Mouse (Mus musculus) midbrain, embryonic 16.5 days (tissue): ENCODE results near the gene Stox2. TPM values are rescaled to one million over a fixed set of nuclear protein-coding genes. Genes with fewer than 3 reads are reported as not detected.
A peak's percentile ranks its signal among the peaks of the same experiment; 100 is the strongest.

ENCODE experiments used
- ATAC-seq: fragments of 200-750 bp; cut with Nextera tagmentation; 2 replicates; pipeline ENCODE4 v1.8.0; 2017; ENCODE audit warnings: moderate TSS enrichment
- H3K27ac ChIP-seq: fragments of 300-500 bp; sonication (generic); 2 replicates; pipeline ENCODE4 v1.5.1; 2014; ENCODE audit warnings: mild to moderate bottlenecking, low read length, mixed read lengths
- H3K27me3 ChIP-seq: fragments of 300-500 bp; sonication (generic); 2 replicates; pipeline ENCODE4 v1.6.1; 2014; ENCODE audit warnings: low read depth, low read length, mixed read lengths; ENCODE audit not compliant: control insufficient read depth, insufficient read depth
- H3K36me3 ChIP-seq: fragments of 300-500 bp; sonication (generic); 2 replicates; pipeline ENCODE4 v1.6.1; 2014; ENCODE audit warnings: mild to moderate bottlenecking, low read length, moderate library complexity, mixed read lengths; ENCODE audit not compliant: control insufficient read depth, insufficient read depth
- H3K4me1 ChIP-seq: fragments of 300-500 bp; sonication (generic); 2 replicates; pipeline ENCODE4 v1.6.1; 2014; ENCODE audit warnings: mild to moderate bottlenecking, low read length, mixed read lengths; ENCODE audit not compliant: control insufficient read depth, insufficient read depth
- H3K4me2 ChIP-seq: fragments of 300-500 bp; sonication (generic); 2 replicates; pipeline ENCODE4 v1.6.1; 2014; ENCODE audit warnings: mild to moderate bottlenecking, low read length, mixed read lengths
- H3K4me3 ChIP-seq: fragments of 300-500 bp; sonication (generic); 2 replicates; pipeline ENCODE4 v1.5.1; 2014; ENCODE audit warnings: low read depth, mild to moderate bottlenecking, low read length, moderate library complexity, mixed read lengths
- H3K9ac ChIP-seq: fragments of 300-500 bp; sonication (generic); 2 replicates; pipeline ENCODE4 v1.6.1; 2014; ENCODE audit warnings: low read depth, low read length, mixed read lengths
- H3K9me3 ChIP-seq: fragments of 300-500 bp; sonication (generic); replicated peaks from 2 replicates; pipeline ENCODE4 v1.6.1; 2014; ENCODE audit warnings: mild to moderate bottlenecking, low read length, mixed read lengths; ENCODE audit not compliant: control insufficient read depth, poor library complexity, severe bottlenecking
- WGBS: fragments of 180-500 bp; shearing (Covaris S2); extraction: QIAGEN DNeasy Blood & Tissue Kit; methylation state at CpG from one replicate; pipeline ENCODE4 v1.1.7; 2014; 5-methylcytosine and 5-hydroxymethylcytosine counted together
- polyA plus RNA-seq: library from polyadenylated mRNA; unstranded; fragments of >200 nt; fragmentation: Nextera tagmentation; extraction: Ambion mirVana; gene quantifications from 2 replicates; pipeline ENCODE4 v1.2.1, GENCODE M21; 2015

Gene Stox2
- polyA plus RNA-seq, 1 experiment from 2014 or later = 37.8 TPM

DNA sequence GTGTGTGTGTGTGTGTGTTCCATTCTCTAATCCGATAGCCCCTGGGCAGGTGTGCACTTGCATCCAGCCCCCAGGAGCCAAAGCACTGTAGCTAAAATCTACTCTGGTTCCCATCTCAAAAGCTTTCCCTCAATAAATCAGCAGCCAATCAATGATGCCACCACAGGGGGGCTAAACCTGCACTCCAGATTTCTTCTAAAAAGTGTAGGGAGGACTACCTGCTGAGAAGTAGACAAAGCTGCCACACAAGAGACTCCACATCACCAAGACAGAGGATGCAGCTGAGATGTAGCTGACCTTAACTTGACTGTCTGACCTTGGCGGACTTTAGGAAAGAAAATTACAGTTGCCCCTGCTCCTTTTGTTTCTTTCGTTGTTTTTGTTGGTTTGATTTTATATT is 127.7 kb downstream of the Stox2 start:
- Histone ChIP-seq H3K36me3 (no peaks in the 10 kb centered on the region), H3K27ac (no peak overlapping the region), H3K9ac (no peak overlapping the region), H3K9me3 (no peaks in the 10 kb centered on the region), H3K4me1 (peaks cover 2% of the 10 kb centered on the region; the same call in 1 of the 2 replicates), H3K27me3 (no peaks in the 10 kb centered on the region), H3K4me3 (no peak overlapping the region), H3K4me2 (no peak overlapping the region)
- no peak for ATAC-seq
- WGBS = 76% methylated on average over 3 of the region's 3 CpGs

DNA sequence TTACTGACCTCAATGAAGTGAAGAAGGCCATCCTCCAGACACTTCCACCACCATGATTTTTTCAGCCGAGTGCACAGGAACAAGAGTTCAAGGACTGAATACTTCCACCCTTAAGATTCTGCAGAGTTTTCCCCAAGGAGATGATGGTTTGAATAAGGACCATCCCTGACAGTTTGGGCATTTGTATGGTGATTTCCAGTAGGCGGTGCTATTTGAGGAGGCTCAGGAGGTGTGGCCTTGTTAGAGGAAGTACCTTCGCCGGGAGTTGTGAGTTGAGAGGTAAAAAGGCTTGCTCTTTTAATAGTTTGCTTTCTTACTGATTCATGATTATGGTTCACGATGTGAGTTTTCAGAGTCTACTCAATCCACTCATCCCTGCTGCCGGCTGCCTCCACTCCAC is 138.0 kb downstream of the Stox2 start:
- H3K9ac ChIP-seq = no peak overlapping the region
- WGBS = 98% methylated on average over 6 of the region's 6 CpGs
- no peaks in the 10 kb centered on the region for H3K4me1 ChIP-seq
- H3K36me3 ChIP-seq = no peaks in the 10 kb centered on the region
- H3K4me3 ChIP-seq = no peak overlapping the region
- H3K4me2 ChIP-seq = no peak overlapping the region
- no peak overlapping the region for H3K27ac ChIP-seq
- no peaks in the 10 kb centered on the region for H3K9me3 ChIP-seq
- no peaks in the 10 kb centered on the region for H3K27me3 ChIP-seq
- no peak for ATAC-seq

DNA sequence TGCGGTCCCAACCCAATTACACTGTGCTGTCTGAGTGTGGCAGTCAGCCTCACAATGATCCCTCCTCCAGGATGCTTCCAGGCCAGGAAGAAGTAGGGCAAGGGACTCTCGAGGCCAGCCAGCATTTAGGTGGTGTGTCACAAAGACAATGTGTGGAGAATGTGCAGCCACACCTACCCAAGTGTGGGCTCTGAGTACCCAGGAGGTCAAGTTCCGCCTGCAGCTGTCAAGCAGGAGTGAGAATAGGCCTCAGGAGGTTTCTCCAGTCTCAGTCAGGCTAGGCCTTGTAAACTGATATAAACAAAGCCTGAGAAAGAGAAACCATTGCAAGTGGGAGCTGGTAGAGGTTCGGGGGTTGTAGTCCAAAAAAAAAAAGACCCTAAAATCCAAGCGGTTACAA is 139.8 kb downstream of the Stox2 start:
- no peak for ATAC-seq
- Histone ChIP-seq H3K27ac (no peak overlapping the region), H3K36me3 (no peaks in the 10 kb centered on the region), H3K9ac (no peak overlapping the region), H3K27me3 (no peaks in the 10 kb centered on the region), H3K4me2 (no peak overlapping the region), H3K4me1 (no peaks in the 10 kb centered on the region), H3K4me3 (no peak overlapping the region), H3K9me3 (no peaks in the 10 kb centered on the region)
- WGBS = 86% methylated on average over 5 of the region's 5 CpGs

- Histone ChIP-seq H3K4me3 (no peak overlapping the region), H3K27ac (no peak overlapping the region), H3K9me3 (no peaks in the 10 kb centered on the region), H3K27me3 (no peaks in the 10 kb centered on the region), H3K4me1 (no peaks in the 10 kb centered on the region), H3K4me2 (no peak overlapping the region), H3K36me3 (no peaks in the 10 kb centered on the region), H3K9ac (no peak overlapping the region)
- ATAC-seq = no peak
- WGBS = 93% methylated on average over 5 of the region's 5 CpGs
These were observed 140.3 kb downstream of the Stox2 start for GRCm38 (mm10) chr8:47305880-47306279.

GRCm38 (mm10) chr8:47298460-47298859 is 147.7 kb downstream of the Stox2 start:
- no peaks in the 10 kb centered on the region for H3K9me3 ChIP-seq
- no peak overlapping the region for H3K4me2 ChIP-seq
- no peaks in the 10 kb centered on the region for H3K27me3 ChIP-seq
- no peaks in the 10 kb centered on the region for H3K36me3 ChIP-seq
- ATAC-seq = no peak
- H3K4me3 ChIP-seq = no peak overlapping the region
- H3K9ac ChIP-seq = no peak overlapping the region
- no peaks in the 10 kb centered on the region for H3K4me1 ChIP-seq
- 93% methylated on average over 3 of the region's 3 CpGs for WGBS
- no peak overlapping the region for H3K27ac ChIP-seq

DNA sequence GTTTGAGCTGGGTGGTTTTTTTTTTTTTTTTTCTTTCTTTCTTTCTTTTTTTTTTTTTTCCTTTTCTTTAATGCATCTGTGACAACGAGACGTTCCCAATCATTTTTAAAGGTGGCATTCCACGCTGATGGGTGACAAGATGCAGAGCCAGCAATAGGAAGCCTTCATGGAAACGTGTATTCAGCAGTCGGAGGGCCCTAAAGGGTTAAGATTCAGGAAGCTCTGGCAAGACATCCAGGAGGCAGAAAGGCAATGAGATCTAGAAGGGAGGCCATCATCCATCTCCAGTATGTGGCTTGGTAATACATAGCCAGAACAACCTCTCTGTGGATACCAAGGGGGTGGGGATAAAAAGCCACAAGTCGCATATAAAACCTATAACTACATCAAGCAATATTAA is 156.5 kb downstream of the Stox2 start:
- no peaks in the 10 kb centered on the region for H3K36me3 ChIP-seq
- H3K9ac ChIP-seq = peak overlapping the region; percentile 100
- peak; percentile 31 for ATAC-seq
- peak overlapping the region; percentile 99 for H3K27ac ChIP-seq
- H3K4me3 ChIP-seq = peak overlapping the region; percentile 91
- no peaks in the 10 kb centered on the region for H3K9me3 ChIP-seq
- H3K4me1 ChIP-seq = peaks cover 19% of the 10 kb centered on the region
- no peaks in the 10 kb centered on the region for H3K27me3 ChIP-seq
- WGBS = 7% methylated on average over 6 of the region's 6 CpGs
- H3K4me2 ChIP-seq = peak overlapping the region; percentile 92

DNA sequence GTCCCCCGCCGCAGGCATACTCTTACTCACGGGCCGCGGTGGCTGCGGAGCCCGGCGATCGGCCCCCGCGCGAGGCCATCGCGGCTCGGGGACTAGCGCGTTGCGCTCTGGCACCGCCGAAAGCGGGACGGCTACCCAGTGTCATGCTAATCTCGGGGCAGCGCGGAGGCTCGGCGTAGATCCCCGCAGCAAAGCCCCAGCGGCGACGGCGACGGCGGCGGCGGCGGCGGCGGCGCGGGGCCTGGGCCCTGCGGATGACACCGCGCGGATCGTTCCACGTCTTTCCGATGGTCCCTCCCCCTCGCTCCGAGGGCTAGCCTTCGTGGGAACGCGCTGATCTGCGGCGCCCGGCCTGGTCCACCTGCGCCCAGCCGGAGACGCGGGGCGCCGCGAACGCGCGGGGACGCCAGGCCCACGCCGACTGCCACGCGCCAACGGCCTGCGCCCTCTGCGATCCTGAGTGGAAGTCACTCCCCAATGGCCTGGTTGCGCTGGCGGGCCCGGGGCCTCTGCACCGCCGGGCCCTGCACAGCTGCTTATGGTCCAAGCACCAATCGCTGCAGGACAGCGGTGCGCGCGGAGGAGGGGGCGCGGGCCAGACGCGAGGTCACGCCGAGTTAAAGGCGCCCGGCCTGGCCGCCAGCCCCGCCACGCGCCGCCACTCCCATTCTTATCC is 157.2 kb downstream of the Stox2 start:
- WGBS = under 1% methylated on average over 72 of the region's 97 CpGs
- H3K4me2 ChIP-seq = peak overlapping the region; percentile 92
- peak; percentile 84 for ATAC-seq
- H3K4me1 ChIP-seq = peaks cover 25% of the 10 kb centered on the region
- H3K9ac ChIP-seq = peak overlapping the region; percentile 100
- H3K9me3 ChIP-seq = no peaks in the 10 kb centered on the region
- H3K36me3 ChIP-seq = no peaks in the 10 kb centered on the region
- peak overlapping the region; percentile 99 for H3K27ac ChIP-seq
- H3K27me3 ChIP-seq = no peaks in the 10 kb centered on the region
- peak overlapping the region; percentile 91 for H3K4me3 ChIP-seq

DNA sequence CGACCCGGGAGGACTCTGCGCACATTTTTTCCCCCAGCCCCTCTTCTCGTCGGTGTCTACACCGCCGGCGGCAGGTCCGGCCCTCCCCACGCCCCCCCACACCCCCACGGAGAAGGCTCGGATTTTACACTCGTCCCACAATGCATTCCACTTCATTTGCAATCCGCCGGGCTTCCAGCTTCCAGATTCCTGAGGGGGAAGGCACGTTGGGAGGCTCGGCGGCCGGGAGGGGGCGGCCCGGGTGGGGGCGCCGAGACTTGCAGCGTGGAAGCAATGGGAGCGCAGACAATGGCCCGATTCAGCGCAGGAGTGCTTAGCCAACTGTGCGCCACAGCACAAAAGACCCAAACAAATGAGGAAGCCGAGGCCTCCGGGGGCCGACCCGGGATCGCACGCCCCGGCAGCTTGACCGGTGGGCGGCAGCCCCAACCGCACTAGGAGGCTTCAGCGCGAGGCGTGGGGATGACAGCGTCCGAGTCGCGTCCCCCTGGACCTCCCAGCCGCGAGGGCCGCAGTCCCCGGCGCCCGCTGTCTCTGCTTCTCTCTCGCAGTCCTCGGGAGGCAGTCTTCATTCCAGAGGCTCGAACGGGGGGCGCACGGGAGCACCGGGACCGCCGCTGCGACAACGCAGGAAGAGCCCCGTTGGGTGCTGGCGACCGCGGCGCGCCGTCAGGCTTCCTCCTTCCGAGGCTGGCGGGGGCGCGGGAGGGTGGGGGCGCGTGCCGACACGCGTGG is 157.9 kb downstream of the Stox2 start:
- Histone ChIP-seq H3K27me3 (no peaks in the 10 kb centered on the region), H3K4me1 (peaks cover 32% of the 10 kb centered on the region), H3K27ac (peak overlapping the region; percentile 99), H3K9ac (peak overlapping the region; percentile 100), H3K36me3 (no peaks in the 10 kb centered on the region), H3K4me3 (peak overlapping the region; percentile 91), H3K4me2 (peak overlapping the region; percentile 92), H3K9me3 (no peaks in the 10 kb centered on the region)
- peak; percentile 49 for ATAC-seq
- WGBS = under 1% methylated on average over 51 of the region's 78 CpGs

GRCm38 (mm10) chr8:47287641-47288130 is 158.5 kb downstream of the Stox2 start:
- H3K27ac ChIP-seq = peak overlapping the region; percentile 99
- peak overlapping the region; percentile 91 for H3K4me3 ChIP-seq
- H3K9ac ChIP-seq = peak overlapping the region; percentile 100
- no peaks in the 10 kb centered on the region for H3K27me3 ChIP-seq
- no peaks in the 10 kb centered on the region for H3K36me3 ChIP-seq
- no peaks in the 10 kb centered on the region for H3K9me3 ChIP-seq
- peak overlapping the region; percentile 92 for H3K4me2 ChIP-seq
- H3K4me1 ChIP-seq = peaks cover 38% of the 10 kb centered on the region
- WGBS = under 1% methylated on average over 33 of the region's 33 CpGs
- peak; percentile 18 for ATAC-seq
